Mouse (Mus musculus): ENCODE results near the gene Timp3.

DNA sequence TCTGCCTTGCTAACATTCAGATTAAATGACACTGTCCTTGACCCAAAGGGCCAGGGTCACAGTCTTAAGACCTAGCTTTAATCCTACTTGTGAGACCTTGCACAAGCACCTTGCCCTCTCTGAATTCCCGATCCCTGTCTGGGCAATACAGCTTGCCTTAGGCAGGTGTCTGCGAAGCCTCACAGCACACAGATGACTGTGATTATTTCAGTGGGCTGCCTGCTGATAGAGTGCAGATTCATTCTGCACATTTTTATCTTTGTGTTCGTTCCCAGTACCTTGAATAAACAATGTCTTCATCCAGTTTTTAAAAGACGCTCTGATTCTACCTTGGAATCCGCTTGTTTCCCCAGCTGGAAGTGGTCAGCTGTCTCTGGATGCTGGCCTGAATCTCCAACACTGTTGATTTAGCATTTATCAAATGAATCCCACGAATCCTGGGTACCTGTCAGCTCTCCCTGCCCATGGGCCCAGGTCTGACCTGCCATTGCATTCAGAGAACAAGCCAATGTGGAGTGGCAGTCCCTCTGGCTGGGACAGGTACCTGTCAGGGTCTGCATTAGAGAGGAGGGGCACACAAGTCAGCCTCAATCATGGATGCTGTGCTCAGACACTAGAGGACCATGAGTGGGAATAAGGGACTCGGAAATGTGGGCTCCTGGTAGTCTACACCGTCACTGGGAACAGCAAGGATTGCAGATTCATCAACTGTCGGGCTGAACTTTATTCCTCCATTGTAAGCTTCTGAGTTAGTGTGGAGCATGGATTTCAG, 81.2 kb downstream of the Timp3 start:
- TF ChIP-seq CTCF (IDR thresholded peaks at IDR 0.05; ENCODE audit: low read depth, low read length) (no peak), POLR2A (IDR thresholded peaks at IDR 0.05; ENCODE audit: borderline replicate concordance, low read depth, low read length) (no peak)

Data from bone marrow macrophage, adult 2 months (primary cell).